Mouse (Mus musculus): ENCODE data around the gene Stk16. TPM values are rescaled to one million over a fixed set of nuclear protein-coding genes. Genes with fewer than 3 reads are reported as not detected.

Stk16 gene
- polyA plus RNA-seq (2015; fragmentation: Nextera tagmentation; extraction: Ambion mirVana): 66.2 and 71.5 TPM in 2 replicates

DNA sequence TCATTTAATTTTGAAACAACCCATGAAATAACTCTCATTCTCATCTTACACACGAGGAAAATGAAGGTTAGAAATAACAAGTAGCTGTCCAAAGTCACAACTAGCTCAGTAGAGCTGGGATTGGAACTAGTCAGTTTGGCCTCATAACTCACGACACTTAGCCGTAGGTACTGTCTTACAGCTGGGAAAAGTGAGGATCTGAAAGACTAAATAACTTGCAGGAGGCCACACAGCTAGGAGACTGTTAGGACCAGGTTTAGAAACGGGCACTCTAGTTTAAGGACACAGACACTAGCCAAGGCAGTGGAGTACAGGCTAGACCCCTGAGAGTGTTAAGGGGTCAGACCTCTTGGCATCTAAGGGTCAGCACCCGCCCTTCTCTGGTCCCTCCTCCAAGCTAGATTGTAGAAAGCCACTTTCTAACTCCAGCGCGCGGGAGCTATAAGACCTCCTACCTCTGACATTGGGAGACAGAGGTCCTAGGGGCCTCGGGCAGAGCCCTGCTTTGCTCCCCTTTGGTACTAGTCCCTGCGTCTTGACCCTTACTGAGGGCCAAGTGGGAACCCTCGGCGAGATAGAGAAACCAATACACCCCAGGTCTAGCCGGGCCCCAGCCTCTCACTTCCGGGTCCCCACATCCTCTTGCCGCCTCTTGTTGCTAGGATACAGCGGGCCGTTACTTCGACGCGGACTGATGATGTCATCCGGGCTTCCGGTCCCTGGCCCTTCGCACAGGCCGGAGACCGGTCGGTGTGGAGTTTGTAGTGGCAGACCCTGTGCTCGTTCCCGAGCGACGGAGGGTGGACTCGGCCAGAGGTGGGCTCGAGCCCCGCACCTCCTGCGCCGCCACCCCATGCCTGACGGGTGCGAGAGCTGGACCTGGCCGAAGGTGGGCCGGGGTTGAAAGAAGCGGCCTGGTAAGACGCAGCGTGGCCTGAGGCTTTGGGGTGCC is at the start of gene Stk16, which contains the start of gene Glb1l:
Gene Stk16 (plus strand): TSS at position 703 of the 952 bp plus-strand sequence.
Gene Glb1l (minus strand): TSS at position 678 of the 952 bp plus-strand sequence.

DNA sequence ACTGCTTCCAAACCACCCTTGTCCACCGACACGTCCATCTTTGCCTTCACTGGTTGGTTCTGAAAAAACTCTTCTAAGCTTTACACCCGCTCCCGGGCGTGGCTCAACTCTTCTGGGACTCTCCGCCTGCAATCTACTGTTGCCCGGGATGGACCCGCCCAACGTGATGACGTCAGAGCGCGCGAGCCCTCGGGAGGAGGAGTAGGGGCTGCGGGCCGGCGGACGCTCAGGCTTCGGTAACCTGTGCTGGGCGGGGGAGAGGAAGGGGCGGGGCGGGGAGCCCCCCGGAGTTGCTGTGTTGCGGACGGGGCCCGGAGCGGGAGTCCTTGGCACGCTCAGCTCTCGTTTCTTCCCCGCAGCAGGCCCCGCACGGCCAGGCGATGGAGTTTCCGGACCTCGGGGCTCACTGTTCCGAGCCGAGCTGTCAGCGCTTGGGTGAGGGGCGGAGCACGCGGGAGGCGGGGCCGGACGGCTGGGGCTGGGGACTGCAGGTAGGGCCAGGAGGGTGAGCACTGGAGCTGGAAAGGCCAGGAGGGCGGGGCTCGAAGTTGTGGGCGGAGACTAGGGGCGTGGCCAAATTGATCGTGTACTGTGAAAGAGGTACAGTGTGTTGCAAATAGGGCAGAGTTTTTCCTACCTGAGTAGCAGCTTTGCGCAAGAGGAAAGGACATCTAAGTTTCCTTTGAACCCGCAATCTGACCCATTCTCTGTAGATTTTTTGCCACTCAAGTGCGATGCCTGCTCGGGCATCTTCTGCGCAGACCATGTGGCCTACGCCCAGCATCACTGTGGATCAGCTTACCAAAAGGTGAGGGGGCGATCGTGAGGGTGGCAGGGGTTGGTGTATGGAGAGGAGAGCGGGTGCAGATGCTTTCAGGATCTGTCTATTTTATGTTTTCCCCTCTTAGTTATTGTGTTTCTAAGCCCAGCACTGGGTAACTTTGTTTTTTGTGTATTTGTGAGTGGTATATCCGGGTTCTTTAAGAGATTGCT is 41.9 kb upstream of the Stk16 start, which contains the start of gene Zfand2b:
Gene Zfand2b (plus strand): TSS at position 175 of the 993 bp plus-strand sequence.

DNA sequence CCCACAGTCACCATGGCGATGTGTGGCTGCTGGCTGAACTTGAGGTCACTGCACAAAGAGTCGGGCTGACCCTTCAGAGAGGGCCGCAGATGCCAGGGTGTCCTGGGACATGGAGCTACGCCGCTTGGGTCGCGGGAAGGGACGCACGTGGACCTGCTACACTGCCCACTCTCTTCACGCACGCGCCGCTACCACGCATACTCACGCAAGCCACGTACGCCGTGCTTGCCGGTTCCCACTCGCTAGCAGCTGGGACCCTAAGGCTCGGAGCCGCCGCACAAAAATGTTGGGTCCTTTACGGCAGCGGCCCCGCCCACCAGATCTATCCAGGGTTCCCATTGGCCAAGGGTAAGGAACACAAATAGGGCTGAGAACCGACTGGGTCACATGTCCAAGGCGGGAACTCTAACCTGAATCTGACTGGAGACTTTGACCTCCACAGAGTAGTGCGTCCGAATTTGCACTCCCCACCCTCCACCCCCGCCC is 30.5 kb upstream of the Stk16 start, which contains the start of gene Abcb6:
Gene Abcb6 (minus strand): TSS at position 288 of the 486 bp plus-strand sequence.

DNA sequence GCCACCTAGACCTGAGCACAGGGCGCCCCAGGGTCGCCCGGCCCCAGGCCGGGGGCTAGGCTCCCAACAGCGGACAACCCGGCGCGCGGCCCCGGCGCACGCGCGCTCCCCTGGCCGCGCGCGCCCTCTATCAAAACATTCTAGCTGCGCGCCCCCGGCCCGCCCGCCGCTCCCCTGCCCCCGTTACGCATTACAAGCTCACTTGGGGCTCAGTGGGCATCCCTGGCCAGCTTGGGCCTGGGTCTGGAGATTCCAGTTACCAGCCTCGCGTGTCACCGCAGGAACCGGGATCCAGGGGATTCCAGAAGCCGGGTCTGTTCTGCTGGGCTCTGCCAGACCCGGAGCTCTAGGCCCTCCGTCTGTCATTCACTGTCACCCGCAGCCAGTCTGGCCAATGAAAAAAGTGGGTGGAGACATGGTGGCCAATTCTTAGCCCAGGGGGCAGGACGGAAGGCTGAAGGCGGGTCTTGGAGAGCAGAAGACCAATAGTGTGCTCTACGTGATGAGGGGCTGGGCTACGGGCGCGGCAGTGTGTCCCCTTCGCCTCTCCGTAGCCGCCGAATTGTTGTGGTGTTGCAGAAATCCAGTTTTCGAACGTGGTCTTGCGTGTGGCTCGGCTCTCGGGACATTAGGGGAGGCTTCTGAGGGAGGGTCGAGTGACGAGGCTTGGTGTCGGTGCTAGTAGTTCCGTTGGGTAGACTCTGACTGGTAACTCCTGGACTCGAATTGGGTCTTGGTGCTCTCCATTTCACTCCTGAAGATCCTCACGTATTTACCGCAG is 18.8 kb upstream of the Stk16 start, which contains the start of the genes Ankzf1 and Atg9a:
Gene Ankzf1 (plus strand): TSS at position 530 of the 781 bp plus-strand sequence.
Gene Atg9a (minus strand): TSS at position 575 of the 781 bp plus-strand sequence.

DNA sequence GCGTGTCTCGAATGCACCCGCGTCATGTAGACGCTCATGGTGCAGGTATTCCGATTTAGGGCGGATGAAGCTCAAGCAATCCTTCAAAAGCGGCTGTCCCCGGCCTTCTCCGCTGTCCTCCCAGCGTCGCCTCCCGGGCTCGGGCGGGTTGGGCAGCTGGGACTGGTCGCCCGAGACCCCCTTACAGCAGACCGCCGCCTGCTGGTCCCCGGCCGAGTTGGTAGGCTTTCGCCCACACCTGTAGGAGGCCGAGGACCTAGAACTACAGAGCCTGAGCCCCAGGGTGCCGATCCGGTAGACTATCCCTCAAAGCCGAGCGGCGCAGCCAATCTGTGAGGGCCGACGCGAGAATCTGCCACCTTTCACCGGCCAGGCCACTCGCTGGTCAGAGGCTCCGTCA is 8.9 kb downstream of the Stk16 start, which contains the start of gene Tuba4a:
Gene Tuba4a (minus strand): TSS at position 335 of the 400 bp plus-strand sequence.

DNA sequence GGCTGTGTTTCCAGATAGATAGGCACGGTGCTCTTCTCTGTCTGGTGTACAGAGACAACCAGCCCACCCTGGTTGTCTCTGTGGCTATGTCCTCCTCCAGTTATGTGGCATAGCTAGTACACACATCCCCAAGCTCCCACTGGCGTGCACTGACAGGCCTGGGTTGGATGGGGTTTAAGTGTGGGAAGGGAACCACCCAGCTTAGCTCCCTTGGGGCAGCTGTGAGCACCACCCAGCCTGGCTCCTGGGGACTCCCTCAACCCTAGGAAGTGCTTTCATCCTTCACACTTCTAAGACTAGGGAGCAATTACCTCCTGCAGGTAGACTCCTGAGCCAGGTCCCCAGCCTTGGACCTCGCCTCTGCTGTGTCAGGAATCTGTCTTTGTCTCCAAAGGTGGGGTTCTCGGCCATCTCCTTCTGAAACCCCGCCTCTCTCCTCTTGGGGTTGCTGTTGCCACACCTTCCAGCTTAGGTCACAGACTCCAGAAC is 21.1 kb downstream of the Stk16 start, which contains the start of gene A630095N17Rik:
Gene A630095N17Rik (minus strand): TSS at position 439 of the 489 bp plus-strand sequence.

DNA sequence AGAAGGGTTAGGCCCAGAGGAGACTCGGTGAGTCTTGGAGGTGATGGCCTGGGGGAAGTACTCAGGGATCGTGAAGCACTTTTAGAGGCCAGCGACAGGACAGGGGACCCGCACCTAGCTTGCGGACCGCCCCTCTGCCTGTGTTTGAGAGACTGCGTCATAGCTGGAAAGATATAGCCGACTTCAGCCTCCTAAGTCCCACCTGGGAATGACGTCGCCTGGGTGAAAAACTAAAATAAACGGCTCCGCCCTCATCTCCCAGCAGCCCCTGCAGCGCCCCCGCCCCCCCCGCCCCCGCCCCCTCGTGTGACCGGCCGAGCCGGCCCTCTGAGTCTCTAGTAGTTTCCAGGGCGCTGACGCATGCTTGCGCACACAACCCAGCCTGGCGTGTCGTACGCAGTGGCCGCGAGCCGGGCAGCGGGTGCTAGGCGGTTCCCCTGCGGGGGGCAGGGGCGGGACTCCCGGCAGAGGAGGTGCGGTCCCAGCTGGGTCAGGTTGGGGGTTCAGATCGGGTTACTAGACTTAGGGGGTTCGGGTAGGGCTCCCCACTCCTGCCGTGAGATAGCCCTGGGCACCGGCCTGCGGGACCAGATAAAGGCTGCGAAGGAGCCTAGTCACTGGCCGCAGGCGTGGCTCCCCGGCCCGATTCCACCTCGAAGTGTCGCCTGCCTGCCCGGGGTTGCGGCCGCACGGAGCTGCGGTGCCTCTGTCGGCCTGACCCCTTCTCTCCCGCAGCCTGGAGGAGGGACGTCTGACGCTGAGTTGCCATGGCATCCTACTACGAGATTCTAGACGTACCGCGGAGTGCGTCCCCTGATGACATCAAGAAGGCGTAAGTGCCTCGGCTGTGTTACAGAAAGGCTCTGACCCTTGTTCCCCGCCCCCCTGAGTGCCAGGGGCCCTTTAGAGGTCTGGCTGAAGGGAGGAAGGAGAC is 25.7 kb downstream of the Stk16 start, which contains the start of gene Dnajb2:
Gene Dnajb2 (plus strand): TSS at position 290 of the 934 bp plus-strand sequence.

DNA sequence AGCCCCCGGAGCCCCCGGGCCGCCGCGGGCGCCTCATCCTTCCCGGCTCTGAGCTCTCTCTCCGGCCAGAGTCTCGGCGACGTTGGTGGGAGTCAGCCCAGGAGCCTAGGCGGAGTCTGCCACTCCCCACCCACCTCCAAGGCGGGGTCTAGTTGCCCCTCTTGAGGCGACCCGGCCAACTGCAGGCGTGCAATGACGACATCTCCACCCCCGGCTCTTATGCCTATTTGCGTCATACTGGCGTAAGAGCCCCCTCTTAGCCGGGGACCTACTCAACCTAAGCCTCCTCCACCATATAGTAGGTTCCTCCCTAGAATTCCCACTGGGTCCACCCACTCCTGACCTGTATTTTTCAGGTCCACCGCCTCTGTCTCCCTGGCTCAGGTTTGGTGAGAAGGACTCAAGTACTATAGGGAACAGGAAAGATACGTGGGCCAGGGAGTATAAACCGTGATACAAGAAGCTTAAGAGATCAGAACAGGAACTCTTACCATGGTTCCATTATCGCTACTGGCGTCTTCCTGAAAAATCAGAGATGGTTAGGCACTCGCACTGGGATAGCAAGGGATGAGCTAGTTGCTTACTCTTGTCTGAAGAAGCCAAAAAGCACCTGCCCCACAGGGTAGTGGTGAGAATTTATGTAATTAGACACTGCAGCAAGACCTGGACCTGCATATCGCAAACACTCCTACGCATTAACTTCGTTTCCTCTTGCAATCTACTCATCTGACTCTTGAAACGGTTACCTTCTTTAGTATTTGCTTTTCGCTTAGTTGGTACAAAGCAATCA is 53.6 kb downstream of the Stk16 start, which contains the start of gene Ptprn:
Gene Ptprn (minus strand): TSS at position 412 of the 790 bp plus-strand sequence.

Small RNA genes within 50 kb of the gene (microRNA-seq; reads per million reads assigned to microRNA genes)
- not detected for gene Gm27943

Other genes starting within 250 kb of the Stk16 start
- 6.5 and 6.7 TPM in 2 replicates for gene Nhej1, start 85.6 kb upstream of the Stk16 start, polyA plus RNA-seq (2015; fragmentation: Nextera tagmentation; extraction: Ambion mirVana)
- 0.98 TPM in 2 replicates for gene Slc23a3, start 76.9 kb upstream of the Stk16 start, polyA plus RNA-seq (2015; fragmentation: Nextera tagmentation; extraction: Ambion mirVana)
- 30.9 and 33.7 TPM in 2 replicates for gene Cnppd1, start 68.1 kb upstream of the Stk16 start, polyA plus RNA-seq (2015; fragmentation: Nextera tagmentation; extraction: Ambion mirVana)
- 23.0 and 25.4 TPM in 2 replicates for gene Retreg2, start 68.1 kb upstream of the Stk16 start, polyA plus RNA-seq (2015; fragmentation: Nextera tagmentation; extraction: Ambion mirVana)
- 27.1 and 30.9 TPM in 2 replicates for gene Zfand2b, start 42.2 kb upstream of the Stk16 start, polyA plus RNA-seq (2015; fragmentation: Nextera tagmentation; extraction: Ambion mirVana)
- gene Abcb6, start 30.4 kb upstream of the Stk16 start, polyA plus RNA-seq (2015; fragmentation: Nextera tagmentation; extraction: Ambion mirVana): 11.4 and 15.1 TPM in 2 replicates
- 12.1 and 14.3 TPM in 2 replicates for gene Ankzf1, start 18.7 kb upstream of the Stk16 start, polyA plus RNA-seq (2015; fragmentation: Nextera tagmentation; extraction: Ambion mirVana)
- gene Atg9a, start 18.6 kb upstream of the Stk16 start, polyA plus RNA-seq (2015; fragmentation: Nextera tagmentation; extraction: Ambion mirVana): 25.4 and 26.5 TPM in 2 replicates
- gene Glb1l, start within 50 bp of the Stk16 start, polyA plus RNA-seq (2015; fragmentation: Nextera tagmentation; extraction: Ambion mirVana): 7.8 and 8.9 TPM in 2 replicates
- 37.9 and 41.5 TPM in 2 replicates for gene Tuba4a, start 9.0 kb downstream of the Stk16 start, polyA plus RNA-seq (2015; fragmentation: Nextera tagmentation; extraction: Ambion mirVana)
- gene A630095N17Rik, start 21.3 kb downstream of the Stk16 start, polyA plus RNA-seq (2015; fragmentation: Nextera tagmentation; extraction: Ambion mirVana): not detected in 2 replicates
- 20.6 and 27.3 TPM in 2 replicates for gene Dnajb2, start 25.6 kb downstream of the Stk16 start, polyA plus RNA-seq (2015; fragmentation: Nextera tagmentation; extraction: Ambion mirVana)
- 0.30 TPM in 2 replicates for gene Ptprn, start 53.7 kb downstream of the Stk16 start, polyA plus RNA-seq (2015; fragmentation: Nextera tagmentation; extraction: Ambion mirVana)
- gene Resp18, start 67.6 kb downstream of the Stk16 start, polyA plus RNA-seq (2015; fragmentation: Nextera tagmentation; extraction: Ambion mirVana): 0.29 TPM in 1 of 2 replicates, not detected in the other
- gene Dnpep, start 107.2 kb downstream of the Stk16 start, polyA plus RNA-seq (2015; fragmentation: Nextera tagmentation; extraction: Ambion mirVana): 153 and 154 TPM in 2 replicates
- gene Des, start 149.5 kb downstream of the Stk16 start, polyA plus RNA-seq (2015; fragmentation: Nextera tagmentation; extraction: Ambion mirVana): 2,029 and 2,461 TPM in 2 replicates
- gene Speg, start 164.5 kb downstream of the Stk16 start, polyA plus RNA-seq (2015; fragmentation: Nextera tagmentation; extraction: Ambion mirVana): 51.1 and 53.5 TPM in 2 replicates
- 89.2 and 102 TPM in 2 replicates for gene Gmppa, start 225.1 kb downstream of the Stk16 start, polyA plus RNA-seq (2015; fragmentation: Nextera tagmentation; extraction: Ambion mirVana)
- gene Asic4, start 239.6 kb downstream of the Stk16 start, polyA plus RNA-seq (2015; fragmentation: Nextera tagmentation; extraction: Ambion mirVana): 0.33 and 0.40 TPM in 2 replicates

Measured in urinary bladder, postnatal 0 days (tissue).